35 mouse cellular contexts compared by ENCODE assay signal in the genomic region with DNA sequence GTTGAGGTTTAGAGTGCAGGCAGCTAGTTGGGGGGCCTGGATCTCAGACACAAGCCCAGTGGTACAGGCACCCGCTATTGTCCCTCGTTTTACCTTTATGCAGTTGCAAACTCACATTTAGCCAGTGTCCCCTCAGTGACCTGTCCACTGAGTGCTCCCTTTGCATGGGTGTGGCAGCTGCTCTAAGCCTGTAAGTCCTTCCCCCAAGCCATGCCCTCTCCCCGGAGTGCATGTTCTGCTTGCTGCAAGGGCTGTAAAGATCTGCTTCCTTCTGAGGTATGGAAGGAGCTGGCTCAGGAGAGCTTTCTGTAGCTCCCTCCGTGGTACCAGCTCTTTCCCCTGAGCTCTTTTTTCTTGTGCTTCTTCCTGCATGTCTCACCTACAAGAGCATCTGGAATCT. TPM values are rescaled to one million over a fixed set of nuclear protein-coding genes. Genes with fewer than 3 reads are reported as not detected.
DNase-seq lines count a peak whose midpoint lies in the region; ATAC-seq and TF ChIP-seq lines count a peak whose summit lies in the region.
"Had no signal": no experiment of that assay in that cellular context is flagged by ENCODE, and none has a peak within 500 bp of the region (broad histone marks: within the 10 kb centered on the region; RNA-seq: fewer than 3 reads in every experiment).

No protein-coding gene starts in this region.

- TF ChIP-seq EP300 in liver, postnatal 0 days (IDR thresholded peaks at IDR 0.05; ENCODE audit: low read depth): no peak

- no peaks in the 10 kb centered on the region for H3K9me3 ChIP-seq in heart, embryonic 11.5 days (replicated peaks; ENCODE audit: control insufficient read depth, low read length)
- H3K9me3 ChIP-seq in liver, postnatal 0 days (ENCODE audit: low read length): no peaks in the 10 kb centered on the region
- H3K9me3 ChIP-seq: embryonic facial prominence, embryonic 10.5 days; forebrain, embryonic 10.5 days; hindbrain, embryonic 15.5 days; intestine, embryonic 15.5 days; limb, embryonic 12.5 days; midbrain, embryonic 13.5 days; neural tube, embryonic 12.5 days had no signal

- peaks cover 8% of the 10 kb centered on the region for H3K4me1 ChIP-seq in heart, embryonic 11.5 days (ENCODE audit: control insufficient read depth, insufficient read depth, low read length)
- H3K4me1 ChIP-seq in liver, postnatal 0 days (ENCODE audit: insufficient read depth): no peaks in the 10 kb centered on the region
- H3K4me1 ChIP-seq: embryonic facial prominence, embryonic 10.5 days; forebrain, embryonic 10.5 days; hindbrain, embryonic 15.5 days; intestine, embryonic 15.5 days; limb, embryonic 12.5 days; midbrain, embryonic 13.5 days; neural tube, embryonic 12.5 days had no signal

- TF ChIP-seq CTCF in liver, postnatal 0 days (IDR thresholded peaks at IDR 0.05; ENCODE audit: low read depth): no peak

- no peaks in the 10 kb centered on the region for H3K36me3 ChIP-seq in heart, embryonic 11.5 days (ENCODE audit: control insufficient read depth, insufficient read depth, low read length)
- no peaks in the 10 kb centered on the region for H3K36me3 ChIP-seq in liver, postnatal 0 days (replicated peaks; ENCODE audit: insufficient read depth, low read length)
- H3K36me3 ChIP-seq: embryonic facial prominence, embryonic 10.5 days; forebrain, embryonic 10.5 days; hindbrain, embryonic 15.5 days; intestine, embryonic 15.5 days; limb, embryonic 12.5 days; midbrain, embryonic 13.5 days; neural tube, embryonic 12.5 days had no signal

- H3K27me3 ChIP-seq in heart, embryonic 11.5 days (ENCODE audit: control insufficient read depth, insufficient read depth, low read length): no peaks in the 10 kb centered on the region
- H3K27me3 ChIP-seq in liver, postnatal 0 days (ENCODE audit: insufficient read depth, low read length): no peaks in the 10 kb centered on the region
- H3K27me3 ChIP-seq: hindbrain, embryonic 15.5 days; intestine, embryonic 15.5 days; midbrain, embryonic 13.5 days; neural tube, embryonic 12.5 days; Patski had no signal

- DNase-seq in heart, adult 11 months: peak; percentile 91
- DNase-seq in lung, postnatal 4 days: peak; percentile 28 to 35
- DNase-seq in lung, adult 18-20 months: no peak
- DNase-seq in liver, postnatal 0 days: no peak
- DNase-seq in cerebellum, adult 9-10 months: no peak
- no peak for DNase-seq in kidney, adult 18-20 months
- DNase-seq: adrenal gland, postnatal 36 days; forebrain, postnatal 0 days; heart, postnatal 4 days; kidney, adult 9 months; kidney, postnatal 14 days; lung, adult 2 months; retina, postnatal 1 day; right cerebral cortex, postnatal 4 days; thymus, adult 2 months; thymus, postnatal 4 days had no signal

- WGBS in heart, embryonic 11.5 days (ENCODE audit: insufficient replicate concordance): 74% methylated on average over 4 of the region's 4 CpGs
- 61% methylated on average over 4 of the region's 4 CpGs for WGBS in liver, postnatal 0 days (ENCODE audit: insufficient replicate concordance)

- no peak overlapping the region for H3K4me2 ChIP-seq in heart, embryonic 11.5 days
- peak overlapping the region; percentile 27 for H3K4me2 ChIP-seq in liver, postnatal 0 days (ENCODE audit: low read depth, low read length)
- H3K4me2 ChIP-seq: hindbrain, embryonic 15.5 days; intestine, embryonic 15.5 days; limb, embryonic 12.5 days; midbrain, embryonic 13.5 days; neural tube, embryonic 12.5 days had no signal

- no peak for ATAC-seq in heart, embryonic 11.5 days (replicated peaks; ENCODE audit: insufficient number of reproducible peaks, low FRiP score, low TSS enrichment)
- no peak for ATAC-seq in liver, postnatal 0 days
- peak; percentile 14; the same call in 1 of the 2 replicates for ATAC-seq in neutrophil, adult 5-6 weeks (ENCODE audit: extremely low read depth, insufficient number of reproducible peaks, low FRiP score, poor library complexity, severe bottlenecking)
- ATAC-seq: forebrain, postnatal 0 days; intestine, embryonic 15.5 days; midbrain, embryonic 13.5 days had no signal

- no peak overlapping the region for H3K27ac ChIP-seq in heart, embryonic 11.5 days (ENCODE audit: low read depth, low read length)
- no peak overlapping the region; the same call in 1 of the 2 replicates for H3K27ac ChIP-seq in liver, postnatal 0 days (ENCODE audit: low read depth)
- H3K27ac ChIP-seq: embryonic facial prominence, embryonic 10.5 days; forebrain, embryonic 10.5 days; hindbrain, embryonic 15.5 days; intestine, embryonic 15.5 days; limb, embryonic 12.5 days; midbrain, embryonic 13.5 days; neural tube, embryonic 12.5 days; stomach, postnatal 0 days had no signal

- no peak overlapping the region for H3K9ac ChIP-seq in heart, embryonic 11.5 days (ENCODE audit: low read depth, low read length)
- no peak overlapping the region for H3K9ac ChIP-seq in liver, postnatal 0 days (replicated peaks)
- H3K9ac ChIP-seq: forebrain, postnatal 0 days; hindbrain, embryonic 15.5 days; intestine, embryonic 15.5 days; limb, embryonic 12.5 days; midbrain, embryonic 13.5 days; neural tube, embryonic 12.5 days had no signal

- no peak overlapping the region for H3K4me3 ChIP-seq in heart, embryonic 11.5 days (ENCODE audit: low read depth, low read length)
- peak overlapping the region; percentile 24 for H3K4me3 ChIP-seq in liver, postnatal 0 days (ENCODE audit: low read depth, low read length)
- H3K4me3 ChIP-seq: embryonic facial prominence, embryonic 10.5 days; forebrain, embryonic 10.5 days; hindbrain, embryonic 15.5 days; intestine, embryonic 15.5 days; limb, embryonic 12.5 days; midbrain, embryonic 13.5 days; neural tube, embryonic 12.5 days had no signal

RNA-seq across cellular contexts. Expression of a gene that starts 0.6 kb away (rescaled TPM):
- 1.7 and 2.4 TPM in 2 replicates for polyA plus RNA-seq in heart, embryonic 11.5 days (2014; fragmentation: Nextera tagmentation; extraction: Ambion mirVana)
- polyA plus RNA-seq in liver, postnatal 0 days (2015; fragmentation: Nextera tagmentation; extraction: Ambion mirVana): 1.8 and 2.5 TPM in 2 replicates
- total RNA-seq in neutrophil, adult 5-6 weeks (2017): 222 and 223 TPM in 2 replicates
- total RNA-seq: ES-E14; forebrain, postnatal 0 days; layer of hippocampus, adult 18-20 months; left cerebral cortex, adult 8-10 months had no signal
- polyA plus RNA-seq: forebrain, embryonic 10.5 days; forebrain, postnatal 0 days; limb, embryonic 12.5 days; neural tube, embryonic 12.5 days had no signal

RNA-seq across cellular contexts. Expression of a gene that starts 35.4 kb away (rescaled TPM):
- polyA plus RNA-seq in heart, embryonic 11.5 days (2014; fragmentation: Nextera tagmentation; extraction: Ambion mirVana): not detected in 2 replicates
- 0.29 TPM in 1 of 2 replicates, not detected in the other for polyA plus RNA-seq in liver, postnatal 0 days (2015; fragmentation: Nextera tagmentation; extraction: Ambion mirVana)
- total RNA-seq in neutrophil, adult 5-6 weeks (2017): not detected in 2 replicates
- total RNA-seq: adrenal gland, adult 18-20 months; adrenal gland, postnatal 36 days; common myeloid progenitor, adult 5-6 weeks; ES-E14; forebrain, postnatal 0 days; gastrocnemius, postnatal 4 days; heart, postnatal 4 days; layer of hippocampus, adult 18-20 months; layer of hippocampus, postnatal 14 days; left cerebral cortex, adult 8-10 months had no signal
- polyA plus RNA-seq: embryonic facial prominence, embryonic 10.5 days; forebrain, embryonic 10.5 days; forebrain, postnatal 0 days; heart, embryonic 16.5 days; hindbrain, embryonic 15.5 days; intestine, embryonic 15.5 days; limb, embryonic 12.5 days; midbrain, embryonic 13.5 days; neural tube, embryonic 12.5 days; Patski; stomach, postnatal 0 days had no signal

RNA-seq across cellular contexts. Expression of a gene that starts 43.8 kb away (rescaled TPM):
- polyA plus RNA-seq in heart, embryonic 11.5 days (2014; fragmentation: Nextera tagmentation; extraction: Ambion mirVana): 0.84 and 1.4 TPM in 2 replicates
- polyA plus RNA-seq in liver, postnatal 0 days (2015; fragmentation: Nextera tagmentation; extraction: Ambion mirVana): 7.7 and 9.7 TPM in 2 replicates
- total RNA-seq in neutrophil, adult 5-6 weeks (2017): 100 and 105 TPM in 2 replicates

RNA-seq across cellular contexts. Expression of a gene that starts 56.1 kb away (rescaled TPM):
- not detected in 2 replicates for polyA plus RNA-seq in heart, embryonic 11.5 days (2014; fragmentation: Nextera tagmentation; extraction: Ambion mirVana)
- 2.2 and 2.4 TPM in 2 replicates for polyA plus RNA-seq in liver, postnatal 0 days (2015; fragmentation: Nextera tagmentation; extraction: Ambion mirVana)
- 339 and 374 TPM in 2 replicates for total RNA-seq in neutrophil, adult 5-6 weeks (2017)
- total RNA-seq: layer of hippocampus, adult 18-20 months had no signal
- polyA plus RNA-seq: hindbrain, embryonic 15.5 days; limb, embryonic 12.5 days; midbrain, embryonic 13.5 days had no signal

Comparison
In these comparisons a context has a peak if more than half of its experiments do, and no peak if none do; other contexts are left out.
1. DNase-seq: peak in heart, adult 11 months (single experiment) and lung, postnatal 4 days (2 of 2); none in lung, adult 18-20 months (0 of 2), liver, postnatal 0 days (single experiment), cerebellum, adult 9-10 months (single experiment) and kidney, adult 18-20 months (single experiment).